Mouse (Mus musculus): ENCODE measurements around the gene Vmn2r84. TPM values are rescaled to one million over a fixed set of nuclear protein-coding genes. Genes with fewer than 3 reads are reported as not detected.
"Not testable (repeated sequence)": the region's sequence is repeated elsewhere in the genome, so short reads cannot be mapped to it uniquely, and the experiment has no call there.

Gene Vmn2r84
- total RNA-seq (2014; rRNA removed) (0.04 and 0.16 TPM in 2 replicates), polyA plus RNA-seq (2015; fragmentation: Nextera tagmentation; extraction: Ambion mirVana) (0.03 TPM in 1 of 2 replicates, not detected in the other)

DNA sequence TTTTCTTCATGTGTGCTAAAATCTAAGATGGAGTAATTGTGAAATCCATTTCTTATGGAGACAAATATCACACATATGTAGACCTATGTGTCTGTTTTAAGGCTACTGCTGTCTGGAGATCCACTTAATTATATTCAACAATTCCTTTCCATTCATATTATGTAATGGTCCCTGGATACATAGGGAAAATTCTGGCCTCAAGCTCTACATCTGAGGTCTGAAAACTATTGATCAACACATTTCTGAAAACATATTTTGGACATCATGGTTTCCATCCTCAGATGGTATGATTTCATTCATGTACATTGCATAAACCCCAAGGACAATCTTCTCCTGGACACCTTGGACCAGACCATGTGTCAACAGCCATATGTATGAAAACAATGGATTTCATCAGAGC is at the start of gene Vmn2r84:
Vmn2r84 (minus strand) TSS at position 101 of the 400 bp plus-strand sequence.
- no peak within 1 kb of the TSS for H3K9ac ChIP-seq (replicated peaks; ENCODE audit: low read length)
- H3K4me3 ChIP-seq (ENCODE audit: low read length) = no peak within 1 kb of the TSS
- no peak within 1 kb of the TSS for H3K4me2 ChIP-seq (ENCODE audit: low read depth, low read length)
- no peak for ATAC-seq
- no peak for DNase-seq (ENCODE audit: low spot score)
- H3K4me1 ChIP-seq (ENCODE audit: insufficient read depth, low read length) = no peaks in the 10 kb centered on the region
- H3K9me3 ChIP-seq (ENCODE audit: low read length) = no peaks in the 10 kb centered on the region
- H3K27ac ChIP-seq = no peak within 1 kb of the TSS
- no peaks in the 10 kb centered on the region for H3K36me3 ChIP-seq (ENCODE audit: insufficient read depth, low read length)
- no peak for TF ChIP-seq CTCF (IDR thresholded peaks at IDR 0.05; ENCODE audit: low read depth)
- no peaks in the 10 kb centered on the region for H3K27me3 ChIP-seq (ENCODE audit: insufficient read depth, low read length)

DNA sequence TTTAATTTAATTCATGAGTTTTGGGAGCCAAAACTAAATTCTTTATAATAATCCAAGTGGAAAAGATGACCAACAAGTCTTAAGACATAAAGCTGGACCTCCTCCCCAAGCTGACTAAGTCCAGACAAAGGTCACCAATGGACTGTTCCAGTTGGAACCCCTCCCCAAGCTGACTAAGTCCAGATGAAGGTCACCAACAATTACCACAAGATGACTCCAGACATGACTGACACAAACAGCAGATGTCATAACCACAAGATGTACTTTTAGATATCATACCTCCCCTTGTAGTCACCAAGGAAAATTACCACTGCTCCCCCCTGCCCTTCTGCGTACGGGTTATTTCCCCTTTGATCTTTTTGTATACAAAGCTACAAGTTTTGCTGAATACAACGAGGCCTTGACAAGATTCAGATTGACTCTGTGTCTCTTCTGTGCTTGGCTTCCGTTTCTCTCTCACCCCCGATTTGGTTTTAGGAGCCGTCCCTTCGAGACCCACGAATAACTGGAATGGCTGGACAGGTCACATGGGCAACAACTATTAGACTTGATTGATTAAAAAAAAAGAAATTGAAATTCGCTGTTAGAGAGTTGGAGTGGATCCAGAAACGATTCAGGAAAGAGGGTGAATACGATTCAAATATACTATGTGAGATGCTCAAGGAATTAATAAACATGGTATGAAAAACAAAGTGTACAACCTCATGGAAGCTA is 40.2 kb upstream of the Vmn2r84 start:
- H3K27ac ChIP-seq; DNase-seq (ENCODE audit: low spot score); H3K36me3 ChIP-seq (ENCODE audit: insufficient read depth, low read length); H3K9ac ChIP-seq (replicated peaks; ENCODE audit: low read length); H3K4me1 ChIP-seq (ENCODE audit: insufficient read depth, low read length); H3K4me3 ChIP-seq (ENCODE audit: low read length); ATAC-seq; H3K9me3 ChIP-seq (ENCODE audit: low read length); H3K4me2 ChIP-seq (ENCODE audit: low read depth, low read length); H3K27me3 ChIP-seq (ENCODE audit: insufficient read depth, low read length): not testable (repeated sequence)
- 87% methylated on average over 11 of the region's 11 CpGs for WGBS

DNA sequence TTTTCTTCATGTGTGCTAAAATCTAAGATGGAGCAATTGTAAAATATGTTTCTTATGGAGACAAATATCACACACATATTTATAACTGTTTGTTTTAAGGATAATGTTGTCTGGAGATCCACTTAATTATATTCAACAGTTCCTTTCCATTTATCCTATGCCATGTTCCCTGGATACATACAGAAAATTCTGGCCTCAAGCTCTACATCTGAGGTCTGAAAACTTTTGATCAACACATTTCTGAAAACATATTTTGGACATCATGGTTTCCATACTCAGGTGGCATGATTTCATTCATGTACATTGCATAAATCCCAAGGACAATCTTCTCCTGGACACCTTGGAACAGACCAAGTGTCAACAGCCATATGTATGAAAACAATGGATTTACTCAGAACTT is 35.5 kb upstream of the Vmn2r84 start, which contains the start of gene Vmn2r85:
Vmn2r85 (minus strand) TSS at position 101 of the 400 bp plus-strand sequence.
- not testable (repeated sequence) for ATAC-seq; H3K27ac ChIP-seq; H3K4me1 ChIP-seq (ENCODE audit: insufficient read depth, low read length); DNase-seq (ENCODE audit: low spot score); H3K4me3 ChIP-seq (ENCODE audit: low read length); H3K36me3 ChIP-seq (ENCODE audit: insufficient read depth, low read length); H3K9ac ChIP-seq (replicated peaks; ENCODE audit: low read length); H3K27me3 ChIP-seq (ENCODE audit: insufficient read depth, low read length); H3K9me3 ChIP-seq (ENCODE audit: low read length); H3K4me2 ChIP-seq (ENCODE audit: low read depth, low read length)

- not testable (repeated sequence) for ATAC-seq; H3K4me1 ChIP-seq (ENCODE audit: insufficient read depth, low read length); H3K9me3 ChIP-seq (ENCODE audit: low read length); DNase-seq (ENCODE audit: low spot score); H3K27me3 ChIP-seq (ENCODE audit: insufficient read depth, low read length); H3K9ac ChIP-seq (replicated peaks; ENCODE audit: low read length); H3K4me2 ChIP-seq (ENCODE audit: low read depth, low read length); H3K27ac ChIP-seq; H3K4me3 ChIP-seq (ENCODE audit: low read length); H3K36me3 ChIP-seq (ENCODE audit: insufficient read depth, low read length)
- WGBS = 81% methylated on average over 2 of the region's 2 CpGs
Measured at GRCm38 (mm10) chr10:130422368-130422767, 28.2 kb upstream of the Vmn2r84 start.

- H3K27ac ChIP-seq = no peak overlapping the region
- H3K4me2 ChIP-seq (ENCODE audit: low read depth, low read length) = no peak overlapping the region
- no peaks in the 10 kb centered on the region for H3K9me3 ChIP-seq (ENCODE audit: low read length)
- TF ChIP-seq CTCF (IDR thresholded peaks at IDR 0.05; ENCODE audit: low read depth) = no peak
- no peaks in the 10 kb centered on the region for H3K27me3 ChIP-seq (ENCODE audit: insufficient read depth, low read length)
- H3K36me3 ChIP-seq (ENCODE audit: insufficient read depth, low read length) = no peaks in the 10 kb centered on the region
- no peak overlapping the region for H3K9ac ChIP-seq (replicated peaks; ENCODE audit: low read length)
- no peak overlapping the region for H3K4me3 ChIP-seq (ENCODE audit: low read length)
- WGBS = 75% methylated on average over 3 of the region's 3 CpGs
- DNase-seq (ENCODE audit: low spot score) = no peak
- no peaks in the 10 kb centered on the region for H3K4me1 ChIP-seq (ENCODE audit: insufficient read depth, low read length)
- no peak for ATAC-seq
Measured at GRCm38 (mm10) chr10:130420401-130420800, 26.3 kb upstream of the Vmn2r84 start.

DNA sequence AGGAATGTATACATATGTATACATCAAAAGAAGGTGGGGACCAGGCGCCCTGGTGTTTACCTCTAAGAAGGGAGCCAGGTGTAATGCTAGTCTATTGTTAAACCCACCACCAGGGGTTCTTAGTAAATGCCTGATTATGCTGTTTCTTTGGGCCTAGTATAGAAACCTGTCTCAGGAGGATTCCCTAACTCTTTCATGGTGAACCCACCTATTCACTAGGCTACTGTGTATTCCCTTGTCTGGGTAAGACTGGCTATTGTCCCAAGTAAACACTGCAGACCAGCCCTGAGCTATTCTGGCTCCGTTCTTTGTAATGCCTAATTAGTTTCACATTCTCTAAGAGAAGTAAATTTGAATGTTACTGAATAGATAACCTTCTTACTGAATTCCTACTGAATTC is 25.8 kb upstream of the Vmn2r84 start:
- not testable (repeated sequence) for H3K27me3 ChIP-seq (ENCODE audit: insufficient read depth, low read length); H3K4me1 ChIP-seq (ENCODE audit: insufficient read depth, low read length); H3K9ac ChIP-seq (replicated peaks; ENCODE audit: low read length); H3K4me3 ChIP-seq (ENCODE audit: low read length); H3K4me2 ChIP-seq (ENCODE audit: low read depth, low read length); ATAC-seq; H3K36me3 ChIP-seq (ENCODE audit: insufficient read depth, low read length); DNase-seq (ENCODE audit: low spot score); H3K27ac ChIP-seq; H3K9me3 ChIP-seq (ENCODE audit: low read length)
- WGBS = 39% methylated on average over 2 of the region's 2 CpGs

- not testable (repeated sequence) for H3K9ac ChIP-seq (replicated peaks; ENCODE audit: low read length); H3K4me1 ChIP-seq (ENCODE audit: insufficient read depth, low read length); H3K4me3 ChIP-seq (ENCODE audit: low read length); H3K36me3 ChIP-seq (ENCODE audit: insufficient read depth, low read length); H3K27me3 ChIP-seq (ENCODE audit: insufficient read depth, low read length); ATAC-seq; H3K9me3 ChIP-seq (ENCODE audit: low read length); H3K27ac ChIP-seq; H3K4me2 ChIP-seq (ENCODE audit: low read depth, low read length); DNase-seq (ENCODE audit: low spot score)
Measured at GRCm38 (mm10) chr10:130416352-130416751, 22.2 kb upstream of the Vmn2r84 start.

- DNase-seq (ENCODE audit: low spot score); H3K27ac ChIP-seq; H3K36me3 ChIP-seq (ENCODE audit: insufficient read depth, low read length); H3K4me3 ChIP-seq (ENCODE audit: low read length); H3K4me1 ChIP-seq (ENCODE audit: insufficient read depth, low read length); H3K4me2 ChIP-seq (ENCODE audit: low read depth, low read length); H3K9ac ChIP-seq (replicated peaks; ENCODE audit: low read length); H3K9me3 ChIP-seq (ENCODE audit: low read length); H3K27me3 ChIP-seq (ENCODE audit: insufficient read depth, low read length): not testable (repeated sequence)
- 0 out of 2 replicates have a peak, but pooled peaks have one; percentile 40 for ATAC-seq
- WGBS = 79% methylated on average over 19 of the region's 35 CpGs
Measured at GRCm38 (mm10) chr10:130412167-130412698, 18.1 kb upstream of the Vmn2r84 start.

Measured in hindbrain, postnatal 0 days (tissue).